Mouse (Mus musculus): ENCODE data around the gene Taldo1. TPM values are rescaled to one million over a fixed set of nuclear protein-coding genes. Genes with fewer than 3 reads are reported as not detected.
A peak's percentile ranks its signal among the peaks of the same experiment; 100 is the strongest.
"Not testable (repeated sequence)": the region's sequence is repeated elsewhere in the genome, so short reads cannot be mapped to it uniquely, and the experiment has no call there.

The Taldo1 gene
- polyA plus RNA-seq, 1 experiment from 2014 or later, result 397 TPM

- Histone ChIP-seq H3K9me3 (no peaks in the 10 kb centered on the region), H3K36me3 (replicated peaks) (peaks cover 44% of the 10 kb centered on the region), H3K4me3 (replicated peaks) (no peak overlapping the region), H3K4me1 (peaks cover 60% of the 10 kb centered on the region), H3K9ac (no peak overlapping the region), H3K4me2 (no peak overlapping the region), H3K27me3 (no peaks in the 10 kb centered on the region), H3K27ac (peak overlapping the region; percentile 76; the same call in 1 of the 2 replicates)
- no peak for ATAC-seq (ENCODE audit: low FRiP score)
- WGBS, result 91% methylated on average over 12 of the region's 12 CpGs
Observed at GRCm38 (mm10) chr7:141438201-141438968, 46.4 kb downstream of the Taldo1 start.

DNA sequence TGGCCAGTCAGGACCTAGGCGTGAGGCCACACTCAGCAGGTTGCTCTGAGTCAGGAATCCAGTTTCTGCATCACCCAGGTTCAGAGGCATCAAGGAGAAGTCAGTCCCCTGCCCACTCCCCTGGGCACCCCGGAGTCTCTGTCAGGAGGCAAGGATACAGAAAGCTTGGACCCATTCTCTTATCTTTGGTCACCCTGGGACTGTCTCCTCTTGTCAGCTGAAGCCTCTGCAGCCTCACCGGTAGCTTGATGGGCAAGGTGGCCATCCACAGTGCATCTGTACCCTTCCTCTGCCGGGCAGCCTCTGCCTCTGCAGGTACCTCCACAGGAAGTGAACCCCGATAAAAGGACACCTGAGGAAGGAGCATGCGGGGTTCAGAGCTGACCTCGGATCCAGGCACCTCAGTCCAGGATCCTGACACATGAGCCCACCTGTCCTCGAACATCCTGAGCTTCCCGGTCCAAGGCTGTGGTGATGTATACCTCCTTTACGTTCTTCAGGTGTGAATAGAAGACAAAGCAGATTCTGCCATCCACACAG, 47.2 kb downstream of the Taldo1 start:
- WGBS, result 96% methylated on average over 10 of the region's 10 CpGs
- H3K4me1 ChIP-seq, result peaks cover 60% of the 10 kb centered on the region
- ATAC-seq (ENCODE audit: low FRiP score), result no peak

GRCm38 (mm10) chr7:141439811-141440210, 47.8 kb downstream of the Taldo1 start:
- peaks cover 57% of the 10 kb centered on the region for H3K4me1 ChIP-seq
- peaks cover 39% of the 10 kb centered on the region for H3K36me3 ChIP-seq (replicated peaks)
- H3K27ac ChIP-seq, result no peak overlapping the region
- no peak overlapping the region for H3K9ac ChIP-seq
- H3K4me2 ChIP-seq, result no peak overlapping the region
- no peak overlapping the region for H3K4me3 ChIP-seq (replicated peaks)
- H3K27me3 ChIP-seq, result no peaks in the 10 kb centered on the region
- H3K9me3 ChIP-seq, result no peaks in the 10 kb centered on the region
- ATAC-seq (ENCODE audit: low FRiP score), result no peak
- WGBS, result 94% methylated on average over 11 of the region's 11 CpGs

More for the DNA sequence above, 47.2 kb downstream of the Taldo1 start:
- Histone ChIP-seq H3K27ac (no peak overlapping the region), H3K36me3 (replicated peaks) (peaks cover 39% of the 10 kb centered on the region), H3K4me2 (no peak overlapping the region), H3K9me3 (no peaks in the 10 kb centered on the region), H3K9ac (peak overlapping the region; percentile 17; the same call in 1 of the 2 replicates), H3K27me3 (no peaks in the 10 kb centered on the region), H3K4me3 (replicated peaks) (no peak overlapping the region)

GRCm38 (mm10) chr7:141440613-141441012, 48.6 kb downstream of the Taldo1 start:
- no peak overlapping the region for H3K4me3 ChIP-seq (replicated peaks)
- H3K4me2 ChIP-seq, result no peak overlapping the region
- ATAC-seq (ENCODE audit: low FRiP score), result no peak
- 0 out of 2 replicates have a peak overlapping the region, but pooled peaks have one; percentile 36 for H3K9ac ChIP-seq
- WGBS, result 30% methylated on average over 6 of the region's 6 CpGs
- no peak overlapping the region for H3K27ac ChIP-seq
- peaks cover 49% of the 10 kb centered on the region for H3K4me1 ChIP-seq
- no peaks in the 10 kb centered on the region for H3K9me3 ChIP-seq
- peaks cover 39% of the 10 kb centered on the region for H3K36me3 ChIP-seq (replicated peaks)
- H3K27me3 ChIP-seq, result no peaks in the 10 kb centered on the region

DNA sequence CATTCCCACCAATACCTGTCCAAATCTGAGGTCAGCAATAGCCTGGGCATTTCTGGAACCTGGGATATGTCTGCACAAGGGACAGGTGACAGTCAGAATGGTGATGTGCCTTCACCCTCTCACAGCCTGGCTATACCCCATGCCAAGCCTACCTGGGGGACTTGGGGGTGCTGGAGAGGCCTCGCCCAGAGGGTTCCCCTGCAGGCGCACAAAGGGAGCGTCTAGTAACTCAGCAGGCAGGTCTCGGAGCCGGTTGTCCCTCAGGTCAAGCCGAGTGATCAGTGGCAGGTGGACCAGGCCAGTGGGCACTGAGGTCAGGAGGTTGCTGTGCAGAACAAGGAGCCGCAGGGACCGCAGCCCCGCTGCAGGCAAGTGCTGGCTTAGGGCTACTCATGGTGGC, 49.5 kb downstream of the Taldo1 start:
- no peaks in the 10 kb centered on the region for H3K9me3 ChIP-seq
- H3K27ac ChIP-seq, result no peak overlapping the region
- ATAC-seq (ENCODE audit: low FRiP score), result no peak
- peak overlapping the region; percentile 36; the same call in 1 of the 2 replicates for H3K9ac ChIP-seq
- H3K4me3 ChIP-seq (replicated peaks), result 0 out of 2 replicates have a peak overlapping the region, but pooled peaks have one; percentile 7
- H3K27me3 ChIP-seq, result no peaks in the 10 kb centered on the region
- H3K4me2 ChIP-seq, result 0 out of 2 replicates have a peak overlapping the region, but pooled peaks have one; percentile 13
- peaks cover 40% of the 10 kb centered on the region for H3K4me1 ChIP-seq
- 95% methylated on average over 9 of the region's 9 CpGs for WGBS
- H3K36me3 ChIP-seq (replicated peaks), result peaks cover 39% of the 10 kb centered on the region

DNA sequence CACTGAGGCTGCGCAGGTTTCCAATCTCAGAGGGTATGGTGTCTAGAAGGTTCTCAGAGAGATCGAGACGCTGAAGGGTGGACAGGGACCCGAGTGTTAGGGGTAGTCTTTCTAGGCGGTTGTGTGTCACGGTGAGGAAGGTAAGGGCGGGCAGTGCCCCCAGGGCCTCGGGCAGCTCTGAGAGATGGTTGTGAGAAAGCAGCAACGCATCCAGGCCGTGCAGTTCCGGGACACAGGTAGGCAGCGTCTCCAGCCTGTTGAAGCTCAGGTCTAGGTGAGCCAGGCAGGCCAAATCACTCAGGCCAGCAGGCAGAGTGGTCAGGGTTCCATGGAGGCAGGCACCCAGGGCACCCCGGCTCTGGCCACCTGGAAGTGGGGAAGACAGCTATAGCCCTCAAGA, 50.2 kb downstream of the Taldo1 start:
- Histone ChIP-seq H3K4me2 (peak overlapping the region; percentile 76), H3K4me3 (replicated peaks) (peak overlapping the region; percentile 44; the same call in 1 of the 2 replicates), H3K27me3 (no peaks in the 10 kb centered on the region), H3K27ac (0 out of 2 replicates have a peak overlapping the region, but pooled peaks have one; percentile 59), H3K9me3 (no peaks in the 10 kb centered on the region), H3K4me1 (peaks cover 38% of the 10 kb centered on the region), H3K9ac (peak overlapping the region; percentile 61), H3K36me3 (replicated peaks) (peaks cover 39% of the 10 kb centered on the region)
- 93% methylated on average over 13 of the region's 13 CpGs for WGBS
- ATAC-seq (ENCODE audit: low FRiP score), result no peak

DNA sequence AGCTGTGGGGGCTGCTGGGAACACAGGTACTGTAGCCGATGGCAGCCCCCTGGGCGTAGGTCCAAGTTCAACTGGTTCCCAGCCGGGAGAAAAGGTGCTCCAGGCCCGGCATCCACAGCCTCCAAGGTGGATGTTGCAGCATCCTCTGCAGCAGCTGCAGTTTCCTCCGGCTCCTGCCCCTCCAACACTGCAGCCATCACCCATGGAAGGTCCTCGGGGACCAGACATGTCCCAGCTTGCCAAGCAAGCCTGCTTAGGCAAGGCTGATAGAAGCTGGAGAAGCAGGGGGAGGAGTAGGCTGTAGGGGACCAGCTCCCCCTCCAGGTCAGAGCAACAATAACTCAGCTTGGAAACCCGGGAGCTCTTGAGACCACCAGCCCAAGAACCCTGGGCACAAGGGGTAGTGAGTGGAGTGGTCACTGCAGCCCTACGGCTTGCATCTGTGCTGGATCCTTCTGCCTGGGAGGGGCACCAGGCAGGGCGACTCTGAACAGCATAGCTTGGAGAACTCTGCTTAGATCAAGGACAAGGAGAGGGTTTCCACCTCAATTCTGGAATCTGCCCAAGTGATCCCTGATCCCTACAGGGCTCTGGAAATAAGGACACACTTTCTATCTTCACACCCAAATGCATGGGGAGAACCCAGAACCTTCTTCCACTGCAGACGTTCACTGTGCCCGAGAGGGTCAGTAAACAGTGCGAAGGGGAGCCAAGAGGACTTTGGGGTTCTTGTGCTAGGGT, 51.3 kb downstream of the Taldo1 start:
- Histone ChIP-seq H3K27ac (peak overlapping the region; percentile 59), H3K4me1 (peaks cover 39% of the 10 kb centered on the region), H3K36me3 (replicated peaks) (peaks cover 35% of the 10 kb centered on the region), H3K9ac (peak overlapping the region; percentile 61), H3K9me3 (no peaks in the 10 kb centered on the region), H3K27me3 (no peaks in the 10 kb centered on the region), H3K4me2 (peak overlapping the region; percentile 76), H3K4me3 (replicated peaks) (peak overlapping the region; percentile 44)
- no peak for ATAC-seq (ENCODE audit: low FRiP score)
- 31% methylated on average over 12 of the region's 12 CpGs for WGBS

GRCm38 (mm10) chr7:141443828-141444237, 51.8 kb downstream of the Taldo1 start, which contains the start of gene Pidd1:
TSS of gene Pidd1 (minus strand) at chr7:141444025.
- peak; percentile 54 for ATAC-seq (ENCODE audit: low FRiP score)
- WGBS, result under 1% methylated on average over 25 of the region's 25 CpGs

GRCm38 (mm10) chr7:141446374-141446773, 54.4 kb downstream of the Taldo1 start:
- peaks cover 48% of the 10 kb centered on the region for H3K4me1 ChIP-seq
- ATAC-seq (ENCODE audit: low FRiP score); H3K27me3 ChIP-seq; H3K9me3 ChIP-seq; H3K9ac ChIP-seq; H3K27ac ChIP-seq; H3K4me3 ChIP-seq (replicated peaks): not testable (repeated sequence)
- H3K4me2 ChIP-seq, result peak overlapping the region; percentile 76; the same call in 1 of the 2 replicates
- H3K36me3 ChIP-seq (replicated peaks), result peaks cover 34% of the 10 kb centered on the region
- 79% methylated on average over 3 of the region's 3 CpGs for WGBS

More at GRCm38 (mm10) chr7:141443828-141444237, 51.8 kb downstream of the Taldo1 start, which contains the start of gene Pidd1:
- H3K27ac ChIP-seq, result peak within 1 kb of the TSS; percentile 59
- H3K36me3 ChIP-seq (replicated peaks), result peaks cover 34% of the 10 kb centered on the region
- peak within 1 kb of the TSS; percentile 61 for H3K9ac ChIP-seq
- no peaks in the 10 kb centered on the region for H3K27me3 ChIP-seq
- H3K4me1 ChIP-seq, result peaks cover 44% of the 10 kb centered on the region
- peak within 1 kb of the TSS; percentile 44 for H3K4me3 ChIP-seq (replicated peaks)
- no peaks in the 10 kb centered on the region for H3K9me3 ChIP-seq
- peak within 1 kb of the TSS; percentile 76 for H3K4me2 ChIP-seq

DNA sequence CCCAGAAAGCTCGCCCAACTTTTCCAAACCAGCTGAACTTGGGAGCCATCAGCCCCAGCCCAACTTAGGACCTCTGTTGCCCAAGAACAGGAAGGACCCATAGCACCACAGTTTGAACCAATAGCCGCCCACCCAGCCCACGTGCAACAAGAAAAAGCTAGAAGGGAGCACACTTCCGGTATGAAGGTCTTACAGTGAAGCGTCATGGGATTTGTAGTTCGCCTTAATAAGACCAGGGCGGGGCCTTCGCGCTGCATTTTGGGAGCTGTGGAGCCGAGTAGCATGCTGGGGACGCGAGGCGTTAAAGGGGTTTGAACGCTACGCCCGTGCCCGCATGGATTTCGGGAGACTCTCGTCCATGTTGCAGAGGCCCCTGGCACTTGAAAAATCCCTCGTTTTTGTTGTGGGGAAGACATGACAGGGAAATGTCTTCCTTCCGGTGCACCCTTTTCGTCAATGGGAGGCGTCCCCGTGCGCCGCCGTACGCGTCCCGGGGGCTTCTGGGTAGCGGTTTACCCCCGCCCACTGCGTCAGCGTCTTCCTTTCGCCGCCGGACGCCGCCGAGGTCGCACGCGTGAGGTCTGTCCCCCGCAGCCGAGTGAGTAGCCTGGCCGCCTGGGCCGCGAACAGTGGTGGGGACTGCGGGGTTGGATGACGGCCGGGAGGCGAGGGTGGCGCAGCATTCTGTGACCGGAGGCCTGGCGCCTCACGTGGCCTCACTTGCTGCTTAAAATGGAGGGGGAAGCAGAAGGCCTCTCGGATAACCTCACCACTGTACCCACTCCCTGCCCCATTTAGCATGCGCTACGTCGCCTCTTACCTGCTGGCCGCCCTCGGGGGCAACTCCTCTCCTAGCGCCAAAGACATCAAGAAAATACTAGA, 55.4 kb downstream of the Taldo1 start, which contains the start of gene Rplp2:
Gene Rplp2 (plus strand): TSS at position 261 of the 882 bp plus-strand sequence.
- Histone ChIP-seq H3K27me3 (no peaks in the 10 kb centered on the region), H3K36me3 (replicated peaks) (peaks cover 39% of the 10 kb centered on the region), H3K4me3 (replicated peaks) (peak within 1 kb of the TSS; percentile 91), H3K9ac (peak within 1 kb of the TSS; percentile 86), H3K4me2 (peak within 1 kb of the TSS; percentile 76), H3K4me1 (peaks cover 39% of the 10 kb centered on the region), H3K9me3 (no peaks in the 10 kb centered on the region), H3K27ac (peak within 1 kb of the TSS; percentile 88)
- ATAC-seq (ENCODE audit: low FRiP score), result peak; percentile 91
- WGBS, result under 1% methylated on average over 63 of the region's 63 CpGs

DNA sequence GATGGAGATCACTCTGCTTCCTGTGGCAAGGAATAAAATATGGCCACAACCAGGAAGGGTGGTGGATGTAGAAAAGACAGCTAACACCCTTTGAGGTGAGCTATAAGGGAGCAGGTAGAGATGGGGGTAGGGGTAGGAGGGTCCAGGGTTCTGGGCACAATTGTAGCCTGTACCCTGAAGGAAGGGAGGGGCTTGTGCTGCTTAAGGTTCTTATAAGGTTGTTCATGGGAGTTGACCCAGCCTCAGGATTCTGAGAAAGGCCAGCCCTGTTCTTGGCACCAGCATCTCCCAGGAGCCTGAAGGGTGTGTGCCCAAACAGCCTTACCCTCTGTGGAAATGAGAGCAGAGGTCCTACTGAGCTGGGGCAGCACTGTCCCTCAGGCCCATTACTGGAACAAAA, 59.9 kb downstream of the Taldo1 start:
- H3K9me3 ChIP-seq, result no peaks in the 10 kb centered on the region
- peaks cover 35% of the 10 kb centered on the region for H3K4me1 ChIP-seq
- no peak overlapping the region for H3K27ac ChIP-seq
- H3K9ac ChIP-seq, result no peak overlapping the region
- ATAC-seq (ENCODE audit: low FRiP score), result no peak
- H3K4me3 ChIP-seq (replicated peaks), result no peak overlapping the region
- peaks cover 39% of the 10 kb centered on the region for H3K36me3 ChIP-seq (replicated peaks)
- 0 out of 2 replicates have a peak, but pooled peaks cover 5% of the 10 kb centered on the region for H3K27me3 ChIP-seq
- H3K4me2 ChIP-seq, result no peak overlapping the region
